Mouse (Mus musculus): Measurements from ENCODE around the gene Olfr314. TPM values are rescaled to one million over a fixed set of nuclear protein-coding genes. Genes with fewer than 3 reads are reported as not detected.

Gene Olfr314
- polyA plus RNA-seq, 1 experiment = not detected

DNA sequence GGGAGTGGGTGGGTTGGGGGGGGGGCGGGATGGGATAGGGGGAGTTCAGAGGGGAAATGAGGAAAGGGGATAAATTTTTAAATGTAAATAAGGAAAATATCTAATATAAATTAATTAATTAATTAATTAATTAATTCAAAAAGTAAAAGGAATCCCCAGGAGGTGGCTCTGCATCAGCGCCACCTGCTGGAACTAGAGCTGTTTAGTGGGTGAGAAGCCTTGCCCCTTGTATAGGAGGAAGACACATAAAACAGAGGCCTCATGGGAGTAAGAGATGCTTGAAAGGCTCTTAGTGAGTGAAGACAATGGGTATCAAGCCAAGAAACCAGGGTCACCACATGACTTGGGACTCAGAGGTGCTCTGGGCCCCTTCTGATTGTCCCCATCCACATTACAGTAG lies 13.1 kb downstream of the Olfr314 start:
- no peak overlapping the region for H3ac ChIP-seq (ENCODE audit: control insufficient read depth, insufficient read length, low read depth)
- H3K36me3 ChIP-seq (ENCODE audit: control insufficient read depth, insufficient read depth) = no peaks in the 10 kb centered on the region
- H3K4me3 ChIP-seq (ENCODE audit: insufficient read depth, poor library complexity, severe bottlenecking) = no peak overlapping the region
- H3K79me2 ChIP-seq (ENCODE audit: control insufficient read depth, insufficient read depth) = no peaks in the 10 kb centered on the region
- no peaks in the 10 kb centered on the region for H3K79me3 ChIP-seq (ENCODE audit: low read depth)
- no peaks in the 10 kb centered on the region for H3K27me3 ChIP-seq (ENCODE audit: control insufficient read depth, insufficient read depth, insufficient read length)
- TF ChIP-seq FOSL1 (IDR thresholded peaks at IDR 0.05; ENCODE audit: insufficient read depth, low read length, poor library complexity, severe bottlenecking) (no peak), MAX (IDR thresholded peaks at IDR 0.05) (no peak), MYOD1 (IDR thresholded peaks at IDR 0.05; ENCODE audit: control insufficient read depth, insufficient read length, low read depth) (no peak), MYOG (IDR thresholded peaks at IDR 0.05; ENCODE audit: control insufficient read depth, extremely low read depth, insufficient read length) (no peak), CEBPB (IDR thresholded peaks at IDR 0.05; ENCODE audit: low read depth) (no peak), USF1 (IDR thresholded peaks at IDR 0.05; ENCODE audit: low read depth) (no peak), CTCF (IDR thresholded peaks at IDR 0.05; ENCODE audit: control insufficient read depth, insufficient read depth, insufficient read length) (no peak)

DNA sequence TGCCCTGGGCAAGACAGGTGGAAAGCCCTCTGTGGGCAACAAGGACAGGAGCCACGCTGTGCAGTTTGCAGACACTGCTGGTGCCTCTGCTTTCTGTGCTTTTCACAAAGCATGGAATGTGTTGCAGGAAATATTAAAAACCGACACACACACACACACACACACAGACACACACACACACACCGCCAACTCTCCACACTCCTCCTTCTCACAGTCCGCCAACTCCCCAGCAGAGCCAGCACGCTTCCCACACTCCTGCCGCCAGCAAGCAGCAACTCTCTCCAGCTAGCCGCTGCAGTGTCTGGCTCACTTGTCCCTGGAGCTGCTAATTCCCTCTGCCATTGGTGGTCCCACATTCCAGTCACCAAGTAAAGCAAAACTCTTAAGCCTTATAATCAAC lies 14.1 kb downstream of the Olfr314 start:
- Histone ChIP-seq H3K27me3 (ENCODE audit: control insufficient read depth, insufficient read depth, insufficient read length) (no peaks in the 10 kb centered on the region), H3K36me3 (ENCODE audit: control insufficient read depth, insufficient read depth) (no peaks in the 10 kb centered on the region), H3K4me3 (ENCODE audit: insufficient read depth, poor library complexity, severe bottlenecking) (no peak overlapping the region), H3K79me2 (ENCODE audit: control insufficient read depth, insufficient read depth) (no peaks in the 10 kb centered on the region), H3ac (ENCODE audit: control insufficient read depth, insufficient read length, low read depth) (no peak overlapping the region), H3K79me3 (ENCODE audit: low read depth) (no peaks in the 10 kb centered on the region)
- TF ChIP-seq CTCF (IDR thresholded peaks at IDR 0.05; ENCODE audit: control insufficient read depth, insufficient read depth, insufficient read length) (no peak), MAX (IDR thresholded peaks at IDR 0.05) (no peak), FOSL1 (IDR thresholded peaks at IDR 0.05; ENCODE audit: insufficient read depth, low read length, poor library complexity, severe bottlenecking) (no peak), MYOD1 (IDR thresholded peaks at IDR 0.05; ENCODE audit: control insufficient read depth, insufficient read length, low read depth) (no peak), CEBPB (IDR thresholded peaks at IDR 0.05; ENCODE audit: low read depth) (no peak), USF1 (IDR thresholded peaks at IDR 0.05; ENCODE audit: low read depth) (no peak), MYOG (IDR thresholded peaks at IDR 0.05; ENCODE audit: control insufficient read depth, extremely low read depth, insufficient read length) (no peak)

DNA sequence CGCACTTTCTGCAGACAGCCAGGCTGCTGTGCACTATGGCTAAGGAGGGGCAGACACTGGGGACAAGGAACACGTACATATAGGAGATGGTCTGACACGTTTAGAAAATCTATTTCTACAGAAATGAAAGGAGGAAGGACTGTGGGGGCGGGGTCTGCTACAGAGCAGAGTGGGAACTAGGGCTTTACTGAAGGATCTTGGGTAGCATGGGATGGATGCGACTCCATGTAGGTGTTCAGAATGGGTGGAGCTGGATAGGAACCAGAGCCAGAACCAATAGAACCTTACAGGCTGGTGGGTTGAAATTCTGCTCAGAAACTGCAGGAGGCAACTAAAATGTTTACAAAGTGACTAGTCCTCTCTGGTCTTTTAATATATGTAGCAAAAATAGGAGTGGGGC lies 17.0 kb downstream of the Olfr314 start:
- TF ChIP-seq MYOG (IDR thresholded peaks at IDR 0.05; ENCODE audit: control insufficient read depth, extremely low read depth, insufficient read length) (no peak), FOSL1 (IDR thresholded peaks at IDR 0.05; ENCODE audit: insufficient read depth, low read length, poor library complexity, severe bottlenecking) (no peak), USF1 (IDR thresholded peaks at IDR 0.05; ENCODE audit: low read depth) (no peak), MAX (IDR thresholded peaks at IDR 0.05) (no peak), CEBPB (IDR thresholded peaks at IDR 0.05; ENCODE audit: low read depth) (no peak), CTCF (IDR thresholded peaks at IDR 0.05; ENCODE audit: control insufficient read depth, insufficient read depth, insufficient read length) (no peak), MYOD1 (IDR thresholded peaks at IDR 0.05; ENCODE audit: control insufficient read depth, insufficient read length, low read depth) (no peak)
- no peak overlapping the region for H3ac ChIP-seq (ENCODE audit: control insufficient read depth, insufficient read length, low read depth)
- H3K36me3 ChIP-seq (ENCODE audit: control insufficient read depth, insufficient read depth) = no peaks in the 10 kb centered on the region
- no peaks in the 10 kb centered on the region for H3K27me3 ChIP-seq (ENCODE audit: control insufficient read depth, insufficient read depth, insufficient read length)
- H3K79me2 ChIP-seq (ENCODE audit: control insufficient read depth, insufficient read depth) = no peaks in the 10 kb centered on the region
- H3K4me3 ChIP-seq (ENCODE audit: insufficient read depth, poor library complexity, severe bottlenecking) = no peak overlapping the region
- no peaks in the 10 kb centered on the region for H3K79me3 ChIP-seq (ENCODE audit: low read depth)

DNA sequence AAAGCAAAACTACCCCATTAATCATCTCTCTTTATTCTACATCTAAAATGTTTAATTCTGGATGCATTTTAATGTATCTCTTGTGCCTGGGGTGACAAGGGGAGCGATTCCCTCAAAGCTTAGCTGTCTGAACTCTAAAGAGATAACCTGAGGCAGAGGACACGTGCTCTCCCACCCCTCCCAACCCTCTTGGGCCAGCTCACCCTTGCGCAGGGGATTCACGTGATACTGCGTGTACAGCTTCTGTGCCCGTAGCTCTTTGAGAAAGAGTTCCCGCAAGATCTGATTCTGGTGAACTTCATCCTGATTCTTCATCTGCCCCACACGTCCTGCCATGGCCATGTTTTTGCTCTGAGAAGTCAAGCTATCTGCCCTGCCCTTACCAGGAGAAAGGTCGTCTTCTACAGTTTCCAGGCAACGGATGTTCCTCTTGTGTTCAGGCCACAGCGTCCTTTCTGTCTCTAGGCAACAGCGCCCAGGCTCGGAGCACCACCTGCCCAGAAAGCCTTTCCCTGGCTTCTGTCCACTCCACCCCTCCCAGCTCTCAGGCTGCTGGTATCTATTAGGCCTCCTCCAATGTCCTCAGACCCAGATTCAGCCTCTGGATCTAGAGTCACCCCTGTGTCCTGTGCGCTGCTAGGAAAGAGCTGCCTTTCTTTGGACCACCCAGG lies 18.9 kb downstream of the Olfr314 start, which contains the start of gene Fam183b:
Gene Fam183b (minus strand): TSS at position 403 of the 671 bp plus-strand sequence.
- Histone ChIP-seq H3K79me2 (ENCODE audit: control insufficient read depth, insufficient read depth) (no peaks in the 10 kb centered on the region), H3ac (ENCODE audit: control insufficient read depth, insufficient read length, low read depth) (no peak within 1 kb of the TSS), H3K27me3 (ENCODE audit: control insufficient read depth, insufficient read depth, insufficient read length) (no peaks in the 10 kb centered on the region), H3K36me3 (ENCODE audit: control insufficient read depth, insufficient read depth) (no peaks in the 10 kb centered on the region), H3K79me3 (ENCODE audit: low read depth) (no peaks in the 10 kb centered on the region), H3K4me3 (ENCODE audit: insufficient read depth, poor library complexity, severe bottlenecking) (no peak within 1 kb of the TSS)
- no peak for TF ChIP-seq MYOD1 (IDR thresholded peaks at IDR 0.05; ENCODE audit: control insufficient read depth, insufficient read length, low read depth)
- TF ChIP-seq CEBPB (IDR thresholded peaks at IDR 0.05; ENCODE audit: low read depth) = no peak
- TF ChIP-seq FOSL1 (IDR thresholded peaks at IDR 0.05; ENCODE audit: insufficient read depth, low read length, poor library complexity, severe bottlenecking) = no peak
- no peak for TF ChIP-seq MAX (IDR thresholded peaks at IDR 0.05)
- no peak for TF ChIP-seq CTCF (IDR thresholded peaks at IDR 0.05; ENCODE audit: control insufficient read depth, insufficient read depth, insufficient read length)
- no peak for TF ChIP-seq USF1 (IDR thresholded peaks at IDR 0.05; ENCODE audit: low read depth)
- no peak for TF ChIP-seq MYOG (IDR thresholded peaks at IDR 0.05; ENCODE audit: control insufficient read depth, extremely low read depth, insufficient read length)

DNA sequence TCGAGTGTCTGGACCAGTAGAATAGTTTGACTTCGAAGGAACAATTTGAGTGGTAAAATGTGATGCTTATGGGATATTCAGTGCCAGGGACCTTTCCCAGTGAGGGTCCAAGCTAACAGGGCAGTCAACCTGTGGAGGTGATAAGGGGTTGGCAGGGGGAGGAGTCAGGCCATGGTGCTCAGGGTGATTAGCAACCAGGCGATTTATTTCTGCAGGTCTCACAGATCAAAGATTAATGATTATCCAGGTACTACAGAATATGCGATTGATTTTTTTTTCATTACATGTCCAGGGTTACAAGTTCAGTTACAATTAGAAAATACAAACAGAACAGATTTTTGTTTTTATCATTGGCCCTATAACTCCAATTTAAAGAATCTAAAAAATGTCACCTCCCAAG lies 21.1 kb downstream of the Olfr314 start:
- H3K27me3 ChIP-seq (ENCODE audit: control insufficient read depth, insufficient read depth, insufficient read length) = no peaks in the 10 kb centered on the region
- no peaks in the 10 kb centered on the region for H3K36me3 ChIP-seq (ENCODE audit: control insufficient read depth, insufficient read depth)
- TF ChIP-seq CEBPB (IDR thresholded peaks at IDR 0.05; ENCODE audit: low read depth) (no peak), MAX (IDR thresholded peaks at IDR 0.05) (no peak), USF1 (IDR thresholded peaks at IDR 0.05; ENCODE audit: low read depth) (no peak), CTCF (IDR thresholded peaks at IDR 0.05; ENCODE audit: control insufficient read depth, insufficient read depth, insufficient read length) (no peak), FOSL1 (IDR thresholded peaks at IDR 0.05; ENCODE audit: insufficient read depth, low read length, poor library complexity, severe bottlenecking) (no peak)
- H3K79me2 ChIP-seq (ENCODE audit: control insufficient read depth, insufficient read depth) = no peaks in the 10 kb centered on the region
- H3ac ChIP-seq (ENCODE audit: control insufficient read depth, insufficient read length, low read depth) = no peak overlapping the region
- no peaks in the 10 kb centered on the region for H3K79me3 ChIP-seq (ENCODE audit: low read depth)
- no peak overlapping the region for H3K4me3 ChIP-seq (ENCODE audit: insufficient read depth, poor library complexity, severe bottlenecking)
